Mouse (Mus musculus) stomach, postnatal 0 days (tissue): ENCODE results near the gene Eif1.

Source experiments
- CTCF ChIP-seq: IDR thresholded peaks from 2 replicates; pipeline ENCODE4 v1.5.1; 2016; ENCODE audit warnings: antibody characterized with exemption, low read depth, mild to moderate bottlenecking, moderate library complexity
- EP300 ChIP-seq: optimal IDR thresholded peaks from 2 replicates; pipeline ENCODE3; 2016; ENCODE audit warnings: antibody characterized with exemption

- TF ChIP-seq CTCF (no peak), EP300 (no peak)
These were observed 10.6 kb downstream of the Eif1 start for GRCm38 (mm10) chr11:100330235-100330634.
